Mouse (Mus musculus): ENCODE data around the gene Ddx39.

Ddx39 gene

DNA sequence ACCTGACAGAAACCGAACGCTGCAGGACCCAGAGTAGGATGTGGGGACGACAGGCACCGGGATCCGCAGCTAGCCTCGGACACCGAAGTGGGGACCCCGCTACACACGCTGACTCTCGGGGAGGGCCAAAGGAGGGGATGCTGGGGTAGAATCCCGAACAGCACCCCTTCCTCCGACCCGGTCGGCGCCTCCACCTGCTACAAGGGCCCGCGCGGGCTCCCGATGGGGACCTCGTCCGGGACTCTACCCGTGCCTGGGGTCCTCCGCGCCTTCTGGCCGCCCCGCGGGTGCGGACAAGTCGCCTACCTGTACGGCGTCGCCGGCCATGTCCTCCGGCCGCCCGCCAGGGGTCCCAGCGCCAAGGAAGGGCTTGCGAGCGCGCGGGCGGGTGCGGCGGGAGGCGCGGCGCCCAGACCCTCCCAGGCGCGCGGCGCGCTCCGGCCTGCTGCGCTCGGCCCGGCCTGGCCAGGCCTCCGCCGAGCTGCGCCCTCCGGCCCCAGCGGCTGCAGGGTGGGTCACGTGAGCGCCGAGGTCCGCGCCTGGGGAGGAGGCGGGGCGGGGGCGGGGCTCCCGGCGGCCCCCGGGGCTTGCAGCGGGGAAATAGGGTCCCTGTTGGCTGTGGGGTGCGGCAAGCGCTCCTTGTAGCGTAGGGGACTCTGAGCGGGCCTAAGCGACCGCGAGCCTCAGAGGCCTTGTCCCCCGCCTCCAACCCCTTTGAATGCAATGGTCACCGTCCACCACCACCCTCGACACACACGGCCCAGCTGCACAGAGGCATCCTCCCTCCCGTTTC is 16.1 kb upstream of the Ddx39 start, which contains the start of gene Pkn1:
TSS of gene Pkn1 (minus strand) at position 519 of the 793 bp plus-strand sequence.
- peak; percentile 38 for ATAC-seq (ENCODE audit: low TSS enrichment)

DNA sequence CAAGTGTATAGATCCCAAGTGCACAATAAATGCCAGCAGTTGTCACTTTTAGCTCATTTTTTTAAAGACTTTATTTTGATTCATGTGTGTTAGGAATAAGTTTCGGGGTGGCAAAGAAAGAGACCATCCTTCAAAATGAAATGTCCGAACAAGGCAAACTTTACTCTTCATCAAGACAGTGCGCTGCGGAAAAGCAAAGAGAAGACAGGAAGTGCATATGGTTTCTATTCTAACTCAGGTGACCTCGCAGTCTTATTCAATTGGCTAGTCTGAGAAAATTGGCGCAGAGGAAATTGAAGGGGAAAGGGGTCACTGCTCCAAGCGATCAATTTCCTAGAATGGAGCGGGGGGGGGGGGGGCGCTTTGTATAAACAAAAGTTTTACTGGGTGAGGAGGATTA is 15.4 kb upstream of the Ddx39 start:
- no peak for ATAC-seq (ENCODE audit: low TSS enrichment)

DNA sequence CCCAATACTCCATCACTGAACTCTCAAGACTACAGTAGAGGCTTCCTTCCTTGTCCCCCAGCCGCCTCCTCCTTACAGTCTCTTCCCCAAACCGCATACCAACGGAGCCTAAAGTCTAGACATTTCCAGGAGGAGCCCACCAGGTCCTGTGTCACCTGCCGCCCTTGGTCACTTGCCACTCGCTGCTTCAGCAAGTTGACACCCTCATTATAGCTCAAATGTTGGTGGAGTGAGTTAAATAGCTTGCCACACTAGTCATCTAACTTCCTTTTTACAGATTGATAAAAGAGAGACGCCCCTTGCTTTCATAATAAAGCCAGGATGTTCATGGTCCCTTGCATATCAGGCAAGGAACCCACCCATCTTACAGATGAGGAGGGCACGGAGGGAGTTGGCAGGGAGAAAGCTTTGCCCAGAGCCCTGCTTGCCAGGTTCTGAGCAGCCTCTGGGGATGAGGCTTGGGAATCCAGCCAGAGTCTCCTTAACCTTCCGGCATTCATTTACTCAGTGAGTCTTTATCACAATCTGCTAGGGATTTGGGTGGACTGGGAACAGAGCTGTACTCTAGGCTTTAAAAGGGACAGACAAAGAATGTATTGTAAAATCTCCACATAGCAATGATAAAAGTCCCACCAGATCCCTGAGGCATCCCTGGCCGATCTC is 14.4 kb upstream of the Ddx39 start:
- ATAC-seq (ENCODE audit: low TSS enrichment), result no peak

DNA sequence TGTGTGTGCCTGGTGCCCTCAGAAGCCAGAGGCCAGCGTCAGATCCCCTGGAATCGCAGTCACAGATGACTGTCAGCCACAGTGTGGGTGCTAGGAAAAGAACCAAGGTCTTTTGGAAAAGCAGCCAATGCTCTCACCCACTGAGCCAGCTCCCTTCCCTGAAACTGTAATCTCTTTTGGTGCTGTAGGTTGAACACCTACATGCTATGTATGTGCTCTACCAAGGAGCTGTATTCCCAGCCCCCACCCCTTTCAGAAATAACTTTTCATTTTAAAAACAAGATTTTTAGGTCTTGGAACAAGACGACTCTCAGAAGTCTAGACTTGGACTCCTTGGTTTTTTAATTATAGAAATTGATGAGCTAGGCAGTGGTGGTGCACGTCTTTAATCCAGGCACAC is 11.6 kb upstream of the Ddx39 start:
- ATAC-seq (ENCODE audit: low TSS enrichment), result peak; percentile 74

DNA sequence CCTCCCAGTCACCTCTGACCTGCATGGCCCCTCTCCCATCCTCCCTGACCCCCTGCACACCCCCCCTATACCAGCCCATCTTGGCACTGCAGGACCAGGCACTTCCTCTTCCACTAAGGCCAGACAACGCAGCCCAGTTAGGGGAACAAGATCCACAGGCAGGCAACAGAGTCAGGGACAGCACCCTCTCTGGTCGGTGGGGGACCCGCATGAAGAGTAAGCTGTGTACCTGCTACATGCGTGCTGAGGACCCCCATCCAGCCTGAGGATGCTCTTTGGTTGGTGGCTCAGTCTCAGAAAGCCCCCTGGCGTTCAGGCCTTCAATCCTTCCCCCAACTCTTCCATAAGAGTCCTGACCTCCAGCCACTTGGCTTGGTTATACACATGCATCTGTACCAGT is 8.6 kb upstream of the Ddx39 start:
- no peak for ATAC-seq (ENCODE audit: low TSS enrichment)

DNA sequence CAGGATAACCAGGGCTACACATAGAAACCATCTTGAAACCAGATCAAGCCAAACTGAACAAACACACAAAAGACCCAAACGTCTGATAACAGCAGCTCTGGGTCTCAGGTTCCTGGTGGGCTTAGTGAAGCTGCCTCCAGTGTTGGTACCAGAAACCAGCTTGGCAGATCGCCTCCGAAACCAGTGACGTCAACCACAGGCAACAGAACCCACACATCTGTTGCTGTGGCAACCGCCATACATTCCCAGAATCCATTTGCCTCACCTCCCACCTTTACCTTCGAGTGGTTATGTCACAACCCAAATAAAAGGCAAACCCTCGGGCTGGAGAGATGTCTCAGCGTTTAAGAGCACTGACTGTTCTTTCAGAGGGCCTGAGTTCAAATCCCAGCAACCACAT is 7.4 kb upstream of the Ddx39 start:
- no peak for ATAC-seq (ENCODE audit: low TSS enrichment)

DNA sequence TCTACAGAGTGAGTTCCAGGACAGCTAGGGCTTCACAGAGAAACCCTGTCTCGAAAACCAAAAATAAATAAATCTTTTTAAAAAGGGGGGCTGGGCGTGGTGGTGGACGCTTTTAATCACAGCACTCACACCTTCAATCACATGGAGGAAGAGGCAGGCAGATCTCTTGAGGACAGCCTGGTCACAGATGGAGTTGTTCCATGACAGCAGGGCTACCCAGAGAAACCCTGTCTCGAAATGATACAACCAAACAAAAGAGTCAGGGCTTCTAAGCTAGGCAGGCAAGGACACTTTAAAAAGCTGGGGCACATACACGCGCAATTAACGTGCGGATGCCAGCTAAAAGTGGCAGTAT is 324 bp upstream of the Ddx39 start:
- ATAC-seq (ENCODE audit: low TSS enrichment), result no peak

DNA sequence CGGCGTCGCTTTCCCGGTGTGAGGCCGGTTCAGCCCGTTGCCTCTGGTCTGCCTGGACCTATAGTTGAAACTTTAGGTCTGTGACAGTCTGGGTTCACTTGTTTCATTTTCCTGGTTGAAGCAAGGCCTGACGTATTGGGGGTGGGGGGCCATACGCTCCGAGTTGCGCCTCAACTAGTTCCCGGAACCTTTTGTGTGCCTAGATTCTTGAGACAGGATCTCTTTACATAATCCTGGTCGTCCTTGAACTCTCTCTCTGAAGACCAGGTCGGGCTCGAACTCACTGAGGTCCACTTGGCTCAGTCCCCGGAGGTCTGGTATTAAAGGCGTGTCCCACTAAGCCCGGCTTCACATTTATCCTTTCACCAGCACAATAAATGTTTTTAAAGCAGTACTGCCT is 794 bp downstream of the Ddx39 start:
- ATAC-seq (ENCODE audit: low TSS enrichment), result no peak

DNA sequence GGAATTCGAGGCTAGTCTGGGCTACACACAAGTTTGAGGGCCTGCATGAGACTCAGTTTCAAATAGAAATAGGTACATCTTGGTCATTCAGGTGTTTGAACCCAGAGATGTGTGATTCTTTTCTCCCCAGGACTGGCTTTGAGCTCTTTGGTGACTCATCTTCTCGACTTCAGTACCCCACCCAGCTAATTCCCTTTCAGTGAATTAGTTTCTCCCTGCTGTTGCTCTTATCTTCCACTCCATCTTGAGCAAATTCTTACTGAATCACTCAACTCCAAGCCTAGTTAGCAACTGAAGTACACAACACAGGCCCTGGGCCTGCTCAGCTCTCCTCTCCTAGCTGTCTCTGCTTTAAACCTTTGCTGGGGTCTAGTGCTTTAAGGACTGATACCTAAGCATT is 1.6 kb downstream of the Ddx39 start:
- ATAC-seq (ENCODE audit: low TSS enrichment), result no peak

DNA sequence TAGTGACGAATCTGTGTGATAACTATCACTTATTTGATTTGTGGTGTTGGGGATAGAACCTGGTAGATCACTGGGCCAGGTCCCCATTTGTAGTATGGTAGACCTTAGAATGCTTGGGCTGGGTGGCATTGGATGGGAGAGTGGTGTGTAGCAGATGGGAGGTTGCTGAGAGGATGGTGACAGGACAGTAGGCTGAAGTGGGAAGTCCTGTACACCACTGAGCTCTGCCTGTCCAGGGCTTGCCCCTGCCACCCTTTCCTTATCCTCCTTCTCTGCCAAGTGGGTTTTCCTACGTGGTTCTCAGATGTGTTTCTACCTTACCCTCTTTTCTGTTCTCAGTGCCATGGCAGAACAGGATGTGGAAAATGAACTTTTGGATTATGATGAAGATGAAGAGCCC is 4.1 kb downstream of the Ddx39 start:
- no peak for ATAC-seq (ENCODE audit: low TSS enrichment)

DNA sequence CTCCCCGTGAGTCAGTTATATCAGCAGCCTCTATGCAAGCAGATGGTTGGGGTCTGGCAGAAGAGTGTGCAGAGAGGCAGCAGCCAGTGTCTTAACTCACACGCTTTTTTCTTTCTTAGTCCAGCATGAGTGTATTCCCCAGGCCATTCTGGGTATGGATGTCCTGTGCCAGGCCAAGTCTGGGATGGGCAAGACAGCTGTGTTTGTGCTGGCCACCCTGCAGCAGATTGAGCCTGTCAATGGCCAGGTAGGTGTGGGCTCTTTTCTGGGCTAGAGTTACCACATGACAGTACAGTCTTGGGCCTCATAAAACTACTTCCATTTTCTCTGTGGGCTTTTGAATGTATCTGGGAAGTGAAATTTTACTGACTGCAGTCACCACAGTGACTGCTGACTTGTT is 4.7 kb downstream of the Ddx39 start:
- no peak for ATAC-seq (ENCODE audit: low TSS enrichment)

DNA sequence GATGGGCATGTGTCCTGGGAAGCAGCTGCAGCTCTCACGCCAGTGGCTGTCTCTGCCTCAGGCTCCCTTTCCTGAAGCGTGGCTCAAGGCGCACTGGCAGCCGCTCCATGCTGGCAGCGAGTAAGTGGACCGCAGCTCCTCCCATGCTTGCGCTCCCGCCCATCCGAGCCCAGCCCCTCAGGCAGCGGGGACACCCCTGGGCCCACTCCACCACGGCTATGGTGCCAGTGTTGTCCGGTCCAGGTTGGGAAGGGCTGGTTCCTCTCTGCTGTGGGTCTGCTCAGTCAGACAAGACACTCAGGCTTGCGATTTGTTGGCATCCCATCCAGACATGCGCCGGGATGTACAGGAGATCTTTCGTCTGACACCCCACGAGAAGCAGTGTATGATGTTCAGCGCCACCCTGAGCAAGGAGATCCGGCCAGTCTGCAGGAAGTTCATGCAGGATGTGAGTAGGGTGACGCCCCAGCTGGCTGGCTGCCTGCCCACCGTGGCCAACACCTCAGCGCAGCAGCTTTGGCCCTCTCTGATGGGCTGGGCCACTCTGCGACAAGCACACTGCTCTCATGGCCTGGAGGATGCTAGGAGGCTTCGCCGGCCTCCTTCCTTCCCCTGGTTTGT is 6.5 kb downstream of the Ddx39 start:
- no peak for ATAC-seq (ENCODE audit: low TSS enrichment)

DNA sequence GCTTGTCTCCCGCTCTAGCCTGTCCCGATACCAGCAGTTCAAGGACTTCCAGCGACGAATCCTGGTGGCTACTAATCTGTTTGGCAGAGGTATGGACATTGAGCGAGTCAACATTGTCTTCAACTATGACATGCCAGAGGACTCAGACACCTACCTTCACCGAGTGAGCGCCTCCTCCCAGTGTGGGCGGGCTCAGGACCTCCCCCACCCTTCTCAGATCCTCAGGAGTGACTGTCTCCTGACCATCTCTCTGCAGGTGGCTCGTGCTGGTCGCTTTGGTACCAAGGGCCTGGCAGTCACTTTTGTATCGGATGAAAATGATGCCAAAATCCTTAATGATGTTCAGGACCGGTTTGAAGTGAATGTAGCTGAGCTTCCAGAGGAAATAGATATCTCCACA is 7.7 kb downstream of the Ddx39 start:
- no peak for ATAC-seq (ENCODE audit: low TSS enrichment)

DNA sequence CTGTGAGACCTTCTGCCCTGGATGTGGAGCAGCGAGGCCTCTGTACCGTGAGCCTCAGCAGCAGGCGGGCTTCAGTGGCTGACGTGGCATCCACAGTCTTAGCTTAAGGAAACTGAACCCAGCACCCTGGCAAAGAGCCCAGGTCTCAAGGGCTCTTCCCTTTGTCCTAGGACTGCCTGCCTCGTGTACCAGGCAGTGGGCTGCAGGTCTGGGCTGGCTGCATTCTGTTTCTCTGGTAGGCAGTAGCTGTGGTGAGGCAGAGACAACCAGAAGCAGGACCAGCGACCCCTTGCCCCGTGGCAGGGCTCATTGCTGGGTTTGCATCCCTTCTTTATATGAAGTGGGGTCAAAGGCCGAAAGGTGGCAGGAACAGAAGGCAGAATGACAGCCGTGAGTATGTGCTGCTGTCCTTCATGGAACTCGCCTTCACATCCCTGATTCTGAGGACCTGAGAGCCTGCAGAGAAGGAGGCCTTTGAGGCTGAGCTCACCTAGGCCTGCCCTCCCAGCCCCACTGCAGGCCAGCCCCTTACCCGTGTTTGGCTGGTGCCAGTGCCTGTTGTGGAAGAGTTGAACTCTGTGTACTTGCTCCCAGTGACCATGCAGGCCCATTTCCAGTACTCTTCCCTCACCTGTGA is 8.6 kb downstream of the Ddx39 start:
- no peak for ATAC-seq (ENCODE audit: low TSS enrichment)

DNA sequence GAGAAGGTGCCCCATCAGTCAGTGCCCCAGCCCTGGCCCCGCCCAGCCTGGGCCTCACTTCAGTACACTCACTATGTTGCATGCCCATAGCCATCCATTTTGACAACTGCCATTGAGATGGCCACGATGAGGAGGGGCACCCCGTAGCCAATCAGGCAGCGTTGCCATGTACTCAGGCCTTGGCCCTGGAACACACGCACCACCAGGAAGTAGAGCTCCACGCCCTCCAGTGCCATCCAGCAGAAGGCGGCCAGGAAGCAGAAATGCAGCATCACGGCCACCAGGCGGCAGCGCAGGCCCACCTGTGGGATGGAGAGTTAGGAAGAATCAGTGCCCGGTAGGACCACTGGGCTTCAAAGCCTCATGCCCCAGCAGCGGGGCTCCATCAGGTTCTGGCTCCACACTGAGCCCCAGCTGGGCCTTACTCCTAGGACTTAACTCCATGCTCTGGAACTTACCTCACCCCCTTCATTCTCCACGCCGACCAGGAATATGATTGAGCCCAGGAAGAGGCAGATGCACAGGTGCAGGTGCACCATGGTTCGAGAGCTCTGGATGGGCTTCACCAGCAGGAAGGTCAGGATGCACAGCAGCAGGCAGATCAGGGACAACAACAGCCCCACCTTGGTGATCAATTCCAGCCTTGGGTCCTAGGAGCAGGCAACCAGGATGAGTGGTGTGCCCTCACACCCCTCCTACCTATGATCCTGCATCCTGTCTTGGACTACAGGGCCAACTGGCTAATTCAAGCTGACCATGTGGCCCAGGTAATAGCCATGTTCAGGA is 9.9 kb downstream of the Ddx39 start:
- peak; percentile 86 for ATAC-seq (ENCODE audit: low TSS enrichment)

DNA sequence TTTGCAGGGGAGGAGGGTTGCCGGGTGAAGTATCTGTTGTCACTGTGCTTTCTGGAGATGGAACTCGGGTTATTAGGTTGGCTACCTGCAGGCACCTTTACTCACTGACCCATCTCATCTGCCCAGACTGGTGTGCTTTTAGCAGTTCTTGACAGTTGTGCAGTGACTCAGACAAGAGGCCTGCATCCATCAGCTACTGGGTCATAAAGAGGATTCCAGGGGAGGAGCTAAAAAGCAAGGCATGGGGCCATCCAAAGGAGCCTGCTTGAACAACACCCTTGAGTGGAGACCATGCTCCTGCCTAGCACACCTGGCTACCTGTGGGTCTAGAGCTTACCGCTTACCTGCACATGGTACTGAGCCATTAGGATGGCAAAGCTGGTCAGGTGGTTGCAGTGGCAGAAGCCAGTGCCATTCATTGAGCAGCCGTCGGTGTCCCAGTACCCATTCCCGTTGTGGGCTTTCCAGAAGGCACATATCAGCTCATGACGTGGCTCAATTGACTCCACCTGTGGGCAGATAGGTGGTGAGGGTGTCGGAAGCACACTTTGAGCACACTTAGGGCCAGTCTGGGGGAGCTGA is 10.6 kb downstream of the Ddx39 start:
- no peak for ATAC-seq (ENCODE audit: low TSS enrichment)

DNA sequence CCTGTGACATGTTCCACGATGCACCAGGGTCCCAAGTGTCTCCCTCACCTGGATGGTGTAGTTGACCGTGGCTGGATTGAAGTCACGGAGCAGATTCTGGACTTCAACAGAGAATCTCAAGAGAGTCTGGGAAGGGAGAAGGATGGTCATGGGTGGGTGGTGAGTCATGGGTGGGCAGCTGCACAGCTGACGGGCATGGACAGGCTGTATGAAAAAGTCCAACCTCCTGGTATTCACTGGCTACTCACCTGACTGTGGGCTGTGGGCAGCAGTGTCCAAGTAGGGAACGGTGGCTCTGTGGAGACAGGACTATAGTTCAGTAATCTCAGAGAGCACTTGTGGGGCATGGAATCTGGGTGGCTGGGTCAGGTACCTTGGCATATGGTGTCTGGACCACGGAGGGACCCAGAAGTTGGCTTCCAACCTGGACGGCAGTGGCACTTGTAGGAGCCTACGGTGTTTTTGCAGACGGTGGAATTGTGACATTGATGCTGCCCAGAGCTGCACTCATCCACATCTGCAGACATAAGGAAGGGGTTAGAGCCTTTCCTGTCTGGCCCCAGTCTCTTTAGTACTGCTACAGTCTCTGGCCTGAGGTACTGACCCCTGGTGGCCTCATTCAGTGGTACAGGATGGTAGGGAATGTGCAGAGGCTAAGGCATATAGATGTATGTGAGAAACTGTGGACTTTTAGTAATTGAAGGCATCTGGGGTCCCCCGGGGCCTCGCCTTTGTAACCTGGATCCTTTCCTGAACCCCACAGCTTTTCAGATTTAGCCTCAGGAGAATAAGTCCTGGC is 14.2 kb downstream of the Ddx39 start:
- ATAC-seq (ENCODE audit: low TSS enrichment), result no peak

DNA sequence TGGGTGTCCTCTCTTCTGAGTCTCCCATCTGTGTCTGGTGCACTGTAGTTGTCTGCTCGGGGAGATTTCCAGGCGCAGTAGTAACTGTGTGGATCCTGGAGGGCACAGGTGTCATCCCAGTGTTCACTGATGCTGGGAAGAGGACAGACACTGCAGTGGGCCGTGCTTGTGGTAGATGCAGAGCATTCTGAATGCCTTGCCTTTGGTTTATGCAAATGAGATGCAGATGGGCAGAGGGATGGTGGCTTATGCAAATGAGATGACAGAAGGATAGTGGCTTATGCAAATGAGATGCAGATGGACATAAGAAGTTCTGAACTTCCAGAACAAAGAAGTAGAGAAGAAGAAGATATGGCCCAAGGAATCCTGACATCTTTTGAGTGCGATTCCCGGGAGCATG is 16.9 kb downstream of the Ddx39 start:
- no peak for ATAC-seq (ENCODE audit: low TSS enrichment)

DNA sequence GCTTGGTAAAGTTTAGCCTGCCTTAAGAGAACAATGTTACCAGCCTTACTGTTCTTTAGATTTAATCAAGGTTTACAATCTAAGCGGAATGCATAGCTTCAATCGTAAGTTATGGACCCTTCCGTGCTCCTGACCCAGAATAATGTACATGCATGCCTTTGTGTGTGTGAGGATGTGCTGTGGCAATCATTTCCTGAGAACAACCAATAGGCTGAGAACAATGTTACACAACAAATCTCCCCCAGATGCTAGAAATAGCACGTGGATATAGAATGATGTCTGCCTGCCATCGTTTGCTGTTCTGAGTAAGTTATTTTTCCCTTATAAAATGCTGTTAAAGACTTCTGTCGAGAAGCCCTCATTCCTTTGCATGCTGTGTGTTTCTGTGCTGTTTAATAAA is 17.9 kb downstream of the Ddx39 start:
- no peak for ATAC-seq (ENCODE audit: low TSS enrichment)

DNA sequence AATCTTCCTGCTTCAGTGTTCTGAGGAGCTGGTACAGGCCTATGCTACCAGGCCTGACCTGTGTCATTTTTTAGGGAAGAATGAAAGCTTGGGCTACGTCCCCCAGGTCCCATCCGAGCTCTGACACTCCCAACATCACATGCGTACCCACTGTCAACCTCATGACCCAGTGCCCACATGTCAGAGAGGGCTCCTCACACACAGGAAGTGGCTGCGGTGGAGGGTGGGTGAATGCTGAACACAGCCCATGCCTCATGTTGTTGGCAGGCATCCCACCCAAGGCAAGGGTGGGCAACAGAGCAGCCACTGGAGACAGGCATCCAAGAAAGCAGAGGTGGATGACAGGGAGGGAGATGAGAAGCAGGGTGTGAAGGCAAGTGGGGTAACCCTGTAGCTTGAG is 21.7 kb downstream of the Ddx39 start:
- no peak for ATAC-seq (ENCODE audit: low TSS enrichment)

DNA sequence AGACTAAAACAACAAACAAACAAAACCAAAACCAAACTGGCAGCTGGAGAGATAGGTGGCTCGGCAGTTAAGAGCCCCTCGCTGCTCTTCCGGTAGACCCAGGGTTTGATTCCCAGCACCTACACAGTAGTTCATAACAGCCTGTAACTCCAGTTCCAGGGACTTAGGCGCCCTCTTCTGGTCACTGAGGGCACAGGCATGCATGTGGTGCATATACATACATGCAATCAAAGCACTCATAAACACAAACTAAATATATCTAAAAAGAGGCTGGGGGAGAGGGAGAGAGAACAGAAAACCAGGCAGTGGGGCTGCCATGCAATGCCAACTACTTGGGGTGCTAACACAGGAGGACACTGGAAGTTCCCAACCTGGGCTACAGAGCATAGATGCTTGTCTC is 22.4 kb downstream of the Ddx39 start:
- ATAC-seq (ENCODE audit: low TSS enrichment), result no peak

Data from frontal cortex, adult (tissue).